Mouse (Mus musculus) ES-Bruce4 (cell line): ENCODE measurements around the gene Hpd. TPM values are rescaled to one million over a fixed set of nuclear protein-coding genes. Genes with fewer than 3 reads are reported as not detected.
A peak's percentile ranks its signal among the peaks of the same experiment; 100 is the strongest.

Experiments
- H3K27ac ChIP-seq: 2 replicates; pipeline ENCODE4 v1.5.1; 2012; ENCODE audit warnings: low read length, inconsistent platforms; ENCODE audit not compliant: insufficient read depth
- H3K27me3 ChIP-seq: 2 replicates; pipeline ENCODE4 v1.6.1; 2012; ENCODE audit warnings: mild to moderate bottlenecking, low read length, inconsistent platforms; ENCODE audit not compliant: control insufficient read depth, poor library complexity, insufficient read depth, severe bottlenecking
- H3K36me3 ChIP-seq: 2 replicates; pipeline ENCODE4 v1.6.1; 2012; ENCODE audit warnings: inconsistent platforms, mild to moderate bottlenecking, low read length, moderate library complexity; ENCODE audit not compliant: control insufficient read depth, poor library complexity, insufficient read depth, severe bottlenecking
- H3K4me1 ChIP-seq: one replicate; pipeline ENCODE4 v1.8.1; 2011; ENCODE audit warnings: low read length; ENCODE audit not compliant: control insufficient read depth, insufficient read depth
- H3K4me3 ChIP-seq: 2 replicates; pipeline ENCODE4 v1.5.1; 2011; ENCODE audit warnings: low read depth, mild to moderate bottlenecking, low read length
- H3K9ac ChIP-seq: 2 replicates; pipeline ENCODE4 v1.6.1; 2012; ENCODE audit warnings: low read depth, mild to moderate bottlenecking, inconsistent platforms; ENCODE audit not compliant: poor library complexity, severe bottlenecking
- H3K9me3 ChIP-seq: replicated peaks from 2 replicates; pipeline ENCODE4 v1.6.1; 2012; ENCODE audit warnings: mild to moderate bottlenecking, low read length, inconsistent platforms; ENCODE audit not compliant: control insufficient read depth, poor library complexity, insufficient read depth, severe bottlenecking
- CTCF ChIP-seq: IDR thresholded peaks from one replicate; pipeline ENCODE4 v1.8.1; 2011; ENCODE audit warnings: low read depth, low read length
- EP300 ChIP-seq: IDR thresholded peaks from 2 replicates; pipeline ENCODE4 v1.6.1; 2011; ENCODE audit warnings: low read depth, low read length; ENCODE audit not compliant: insufficient read depth
- POLR2A ChIP-seq: IDR thresholded peaks from one replicate; pipeline ENCODE4 v1.8.1; 2011; ENCODE audit warnings: low read length; ENCODE audit not compliant: insufficient read depth
- polyA plus RNA-seq: library from polyadenylated mRNA; stranded (reverse); fragments of >200 nt; gene quantifications from 2 replicates; pipeline ENCODE4 v1.2.4, GENCODE M21; 2011; ENCODE audit warnings: low read depth; ENCODE audit not compliant: missing spikeins, insufficient read depth, insufficient read length

Hpd gene
- polyA plus RNA-seq, 1 experiment = not detected

DNA sequence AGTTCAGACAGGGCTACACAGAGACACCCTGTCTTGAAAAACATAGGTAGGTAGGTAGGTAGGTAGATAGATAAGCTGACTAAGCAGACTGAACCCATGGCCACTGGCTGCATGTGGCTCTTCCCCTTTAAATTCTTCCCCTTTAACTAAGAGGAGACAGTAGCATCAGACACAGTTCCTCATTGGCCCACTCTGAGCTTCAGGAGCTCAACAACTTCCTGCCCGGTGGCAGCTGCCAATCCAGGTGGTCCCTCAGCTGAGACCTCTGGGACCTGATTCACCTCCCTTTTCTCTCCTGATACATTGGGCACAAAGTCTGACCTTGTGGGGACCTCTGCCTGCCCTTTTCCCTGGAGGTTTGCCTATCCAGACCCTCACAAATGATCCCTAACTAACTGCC is 29.6 kb downstream of the Hpd start:
- peaks cover 5% of the 10 kb centered on the region for H3K4me1 ChIP-seq
- H3K27me3 ChIP-seq = no peaks in the 10 kb centered on the region
- H3K4me3 ChIP-seq = no peak overlapping the region
- no peak for TF ChIP-seq POLR2A
- peaks cover 4% of the 10 kb centered on the region; the same call in 1 of the 2 replicates for H3K36me3 ChIP-seq
- H3K9me3 ChIP-seq = no peaks in the 10 kb centered on the region
- no peak overlapping the region for H3K9ac ChIP-seq
- H3K27ac ChIP-seq = no peak overlapping the region

- Histone ChIP-seq H3K27me3 (no peaks in the 10 kb centered on the region), H3K36me3 (peaks cover 4% of the 10 kb centered on the region; the same call in 1 of the 2 replicates), H3K4me3 (peak overlapping the region; percentile 69; the same call in 1 of the 2 replicates), H3K4me1 (peaks cover 5% of the 10 kb centered on the region), H3K9me3 (no peaks in the 10 kb centered on the region), H3K9ac (no peak overlapping the region), H3K27ac (peak overlapping the region; percentile 24; the same call in 1 of the 2 replicates)
- TF ChIP-seq POLR2A (no peak), CTCF (no peak), EP300 (no peak)
These were observed 30.7 kb downstream of the Hpd start for GRCm38 (mm10) chr5:123151707-123152362.

GRCm38 (mm10) chr5:123151077-123151476 is 31.4 kb downstream of the Hpd start:
- Histone ChIP-seq H3K4me3 (peak overlapping the region; percentile 69), H3K9ac (peak overlapping the region; percentile 37), H3K27ac (peak overlapping the region; percentile 51), H3K4me1 (peaks cover 10% of the 10 kb centered on the region), H3K36me3 (peaks cover 4% of the 10 kb centered on the region; the same call in 1 of the 2 replicates), H3K9me3 (no peaks in the 10 kb centered on the region), H3K27me3 (no peaks in the 10 kb centered on the region)
- no peak for TF ChIP-seq POLR2A
- TF ChIP-seq EP300 = no peak
- TF ChIP-seq CTCF = no peak

DNA sequence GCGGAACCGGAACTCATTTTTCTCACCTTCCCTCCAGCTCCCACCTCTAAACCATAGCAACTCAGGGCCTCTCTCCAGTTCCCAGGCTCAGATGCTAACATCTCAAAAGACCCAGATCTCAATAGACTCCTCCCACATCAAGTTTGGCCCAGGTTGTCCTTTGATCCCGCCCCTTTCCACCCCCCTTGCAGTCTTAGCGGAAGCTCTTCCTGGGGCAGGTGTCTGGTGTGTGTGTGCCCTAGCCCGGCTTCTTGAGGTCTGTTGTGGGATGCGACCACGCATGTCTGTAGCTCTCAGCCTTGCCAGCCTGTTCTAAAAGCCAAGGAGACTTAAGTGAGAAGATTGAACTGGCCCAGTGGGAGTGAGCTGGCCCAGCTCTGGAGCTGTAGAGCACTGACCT is 31.9 kb downstream of the Hpd start:
- peak overlapping the region; percentile 51 for H3K27ac ChIP-seq
- peaks cover 4% of the 10 kb centered on the region; the same call in 1 of the 2 replicates for H3K36me3 ChIP-seq
- H3K4me1 ChIP-seq = peaks cover 10% of the 10 kb centered on the region
- H3K9me3 ChIP-seq = no peaks in the 10 kb centered on the region
- no peaks in the 10 kb centered on the region for H3K27me3 ChIP-seq
- H3K9ac ChIP-seq = peak overlapping the region; percentile 37
- H3K4me3 ChIP-seq = peak overlapping the region; percentile 69
- TF ChIP-seq CTCF (no peak), EP300 (no peak), POLR2A (no peak)

- peak overlapping the region; percentile 69 for H3K4me3 ChIP-seq
- H3K36me3 ChIP-seq = peaks cover 4% of the 10 kb centered on the region; the same call in 1 of the 2 replicates
- H3K9me3 ChIP-seq = no peaks in the 10 kb centered on the region
- H3K27ac ChIP-seq = peak overlapping the region; percentile 39
- no peak overlapping the region for H3K9ac ChIP-seq
- H3K27me3 ChIP-seq = no peaks in the 10 kb centered on the region
- TF ChIP-seq CTCF (peak; percentile 89), EP300 (peak; percentile 21; the same call in 1 of the 2 replicates), POLR2A (no peak)
- peaks cover 12% of the 10 kb centered on the region for H3K4me1 ChIP-seq
These were observed 32.8 kb downstream of the Hpd start for GRCm38 (mm10) chr5:123149451-123150400.

DNA sequence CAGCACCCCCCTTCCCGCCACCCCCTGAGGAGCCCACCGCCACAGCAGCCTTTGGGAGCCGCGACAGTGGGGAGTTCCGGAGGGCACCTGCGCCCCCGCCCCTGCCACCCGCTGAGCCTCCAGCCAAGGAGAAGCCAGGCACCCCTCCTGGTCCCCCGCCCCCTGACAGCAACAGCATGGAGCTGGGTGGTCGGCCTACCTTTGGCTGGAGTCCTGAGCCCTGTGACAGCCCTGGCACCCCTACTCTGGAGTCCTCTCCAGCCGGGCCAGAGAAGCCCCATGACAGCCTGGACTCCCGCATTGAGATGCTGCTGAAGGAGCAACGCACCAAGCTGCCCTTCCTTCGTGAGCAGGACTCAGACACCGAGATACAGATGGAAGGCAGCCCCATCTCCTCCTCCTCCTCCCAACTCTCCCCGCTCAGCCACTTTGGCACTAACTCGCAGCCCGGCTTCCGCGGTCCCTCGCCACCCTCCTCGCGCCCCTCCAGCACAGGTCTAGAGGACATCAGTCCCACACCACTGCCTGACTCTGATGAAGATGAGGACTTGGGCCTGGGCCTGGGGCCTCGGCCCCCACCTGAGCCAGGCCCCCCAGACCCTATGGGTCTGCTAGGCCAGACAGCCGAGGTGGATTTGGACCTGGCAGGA is 34.3 kb downstream of the Hpd start:
- H3K9me3 ChIP-seq = no peaks in the 10 kb centered on the region
- no peaks in the 10 kb centered on the region for H3K27me3 ChIP-seq
- TF ChIP-seq CTCF (no peak), EP300 (no peak), POLR2A (no peak)
- 0 out of 2 replicates have a peak overlapping the region, but pooled peaks have one; percentile 6 for H3K9ac ChIP-seq
- peaks cover 4% of the 10 kb centered on the region; the same call in 1 of the 2 replicates for H3K36me3 ChIP-seq
- no peak overlapping the region for H3K4me3 ChIP-seq
- no peak overlapping the region for H3K27ac ChIP-seq
- peaks cover 12% of the 10 kb centered on the region for H3K4me1 ChIP-seq
